Mouse (Mus musculus): Measurements from ENCODE around the gene 4930447C04Rik.

Gene 4930447C04Rik

GRCm38 (mm10) chr12:72942171-72942570 is 1.6 kb upstream of the 4930447C04Rik start:
- DNase-seq: no peak

- DNase-seq: no peak
Observed at GRCm38 (mm10) chr12:72941398-72942051, 951 bp upstream of the 4930447C04Rik start.

- DNase-seq: no peak
Observed at GRCm38 (mm10) chr12:72940822-72941397, 336 bp upstream of the 4930447C04Rik start.

- no peak for DNase-seq
Observed at GRCm38 (mm10) chr12:72939616-72940015, 958 bp downstream of the 4930447C04Rik start, which contains the start of gene Six6. Gene Six6 (plus strand): TSS chr12:72939892.

- no peak for DNase-seq
Observed at GRCm38 (mm10) chr12:72938600-72939490, 1.7 kb downstream of the 4930447C04Rik start.

- DNase-seq: no peak
Observed at GRCm38 (mm10) chr12:72938176-72938575, 2.4 kb downstream of the 4930447C04Rik start.

GRCm38 (mm10) chr12:72937537-72938120 is 2.9 kb downstream of the 4930447C04Rik start:
- DNase-seq: no peak

- DNase-seq: no peak
Observed at GRCm38 (mm10) chr12:72936751-72937150, 3.8 kb downstream of the 4930447C04Rik start.

- no peak for DNase-seq
Observed at GRCm38 (mm10) chr12:72917159-72917993, 23.2 kb downstream of the 4930447C04Rik start.

GRCm38 (mm10) chr12:72854377-72855032 is 86.1 kb downstream of the 4930447C04Rik start:
- DNase-seq: no peak

GRCm38 (mm10) chr12:72853406-72854076 is 87.0 kb downstream of the 4930447C04Rik start:
- no peak for DNase-seq

- DNase-seq: no peak
Observed at GRCm38 (mm10) chr12:72852264-72852663, 88.3 kb downstream of the 4930447C04Rik start.

- no peak for DNase-seq
Observed at GRCm38 (mm10) chr12:72850146-72850545, 90.4 kb downstream of the 4930447C04Rik start.

GRCm38 (mm10) chr12:72847725-72848124 is 92.8 kb downstream of the 4930447C04Rik start:
- peak; percentile 60 to 67 for DNase-seq

- no peak for DNase-seq
Observed at GRCm38 (mm10) chr12:72845946-72846345, 94.6 kb downstream of the 4930447C04Rik start.

- peak; percentile 79 to 84 for DNase-seq
Observed at GRCm38 (mm10) chr12:72843973-72844620, 96.5 kb downstream of the 4930447C04Rik start.

- DNase-seq: no peak
Observed at GRCm38 (mm10) chr12:72843555-72843954, 97.0 kb downstream of the 4930447C04Rik start.

GRCm38 (mm10) chr12:72843135-72843534 is 97.4 kb downstream of the 4930447C04Rik start:
- DNase-seq: peak; percentile 40 to 42

GRCm38 (mm10) chr12:72841500-72841899 is 99.1 kb downstream of the 4930447C04Rik start:
- DNase-seq: no peak

GRCm38 (mm10) chr12:72837302-72837701 is 103.3 kb downstream of the 4930447C04Rik start:
- no peak for DNase-seq
